Mouse (Mus musculus): ENCODE measurements around the gene Iqcd.

- TF ChIP-seq CTCF (IDR thresholded peaks at IDR 0.05; ENCODE audit: control insufficient read depth, insufficient read depth, insufficient read length) (no peak), MYOD1 (IDR thresholded peaks at IDR 0.05; ENCODE audit: control insufficient read depth, insufficient read length, low read depth) (peak; percentile 24), MAX (IDR thresholded peaks at IDR 0.05) (no peak)
Observed at GRCm38 (mm10) chr5:120644227-120644626, 55.4 kb downstream of the Iqcd start.
